Mouse (Mus musculus) gonadal fat pad, adult 2 months (tissue): ENCODE results near the gene Krt80. TPM values are rescaled to one million over a fixed set of nuclear protein-coding genes. Genes with fewer than 3 reads are reported as not detected.

Experiments used
- DNase-seq: peaks from one replicate; pipeline ENCODE4 v3.0.0-alpha.2; 2012; ENCODE audit warnings: low read depth
- polyA plus RNA-seq: library from polyadenylated mRNA; depleted of rRNA; stranded (reverse); fragments of >200 nt; gene quantifications from 2 replicates; pipeline ENCODE4 v1.2.3, GENCODE M21; 2012

The Krt80 gene
- polyA plus RNA-seq, 1 experiment: 5.1 TPM

DNA sequence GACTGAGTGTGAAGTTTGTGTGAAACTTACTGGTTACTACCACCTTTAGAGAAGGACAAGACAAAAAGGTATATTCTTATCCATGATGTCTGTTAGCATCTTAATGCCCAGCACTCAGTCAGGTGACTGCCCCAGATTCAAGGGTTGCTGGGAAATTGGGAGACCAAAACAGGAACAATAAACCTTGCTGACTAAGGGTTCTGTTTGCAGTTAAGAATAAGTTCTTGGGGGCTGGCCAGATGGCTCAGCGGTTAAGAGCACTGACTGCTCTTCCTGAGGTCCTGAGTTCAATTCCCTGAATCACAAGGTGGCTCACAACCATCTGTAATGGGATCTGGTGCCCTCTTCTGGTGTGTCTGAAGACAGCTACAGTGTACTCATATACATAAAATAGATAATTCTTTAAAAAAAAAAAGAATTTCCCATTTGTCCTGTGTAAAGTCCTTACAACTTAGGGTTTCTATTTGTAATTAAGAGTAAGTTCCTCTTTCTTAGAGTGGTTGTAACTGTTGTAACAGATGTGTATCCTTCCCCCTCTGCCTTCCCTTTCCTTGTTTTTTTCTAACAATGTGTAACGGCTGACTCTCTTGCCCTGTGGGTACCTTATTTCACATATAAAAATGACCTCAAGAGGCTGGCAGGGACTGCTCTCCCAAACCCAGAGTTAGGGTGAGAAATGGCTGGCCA is 52.0 kb downstream of the Krt80 start:
- DNase-seq: no peak

- DNase-seq: no peak
Measured at GRCm38 (mm10) chr15:101316913-101317813, 52.8 kb downstream of the Krt80 start.

DNA sequence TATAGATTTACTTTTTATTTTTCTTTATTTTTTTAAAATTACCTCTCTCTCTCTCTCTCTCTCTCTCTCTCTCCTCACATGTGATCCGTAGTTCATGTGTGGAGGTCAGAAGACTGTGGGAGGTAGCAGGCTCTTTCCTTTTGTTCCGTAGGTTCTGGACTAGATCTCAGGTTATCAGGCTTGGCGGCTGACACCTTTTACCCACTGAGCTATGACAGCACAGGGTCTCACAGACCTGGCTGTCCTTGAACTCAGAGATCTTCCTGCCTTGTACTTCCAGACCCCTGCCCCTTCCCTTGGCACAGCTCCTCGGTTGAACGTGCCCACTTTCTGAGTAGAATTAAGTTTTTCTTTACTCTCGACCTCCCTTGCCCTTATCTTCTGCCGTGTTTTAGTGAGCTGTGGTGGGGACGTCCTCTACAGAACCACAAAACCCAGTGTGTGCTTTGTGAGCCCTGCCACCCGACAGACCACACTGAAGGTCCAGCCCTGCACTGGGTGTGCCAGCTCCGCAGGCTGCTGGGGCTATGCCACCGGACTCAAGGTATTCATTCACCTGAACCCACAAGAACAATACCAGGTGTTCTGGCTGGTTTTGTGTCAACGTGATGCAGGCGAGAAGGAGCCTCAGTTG is 53.6 kb downstream of the Krt80 start:
- DNase-seq: no peak

DNA sequence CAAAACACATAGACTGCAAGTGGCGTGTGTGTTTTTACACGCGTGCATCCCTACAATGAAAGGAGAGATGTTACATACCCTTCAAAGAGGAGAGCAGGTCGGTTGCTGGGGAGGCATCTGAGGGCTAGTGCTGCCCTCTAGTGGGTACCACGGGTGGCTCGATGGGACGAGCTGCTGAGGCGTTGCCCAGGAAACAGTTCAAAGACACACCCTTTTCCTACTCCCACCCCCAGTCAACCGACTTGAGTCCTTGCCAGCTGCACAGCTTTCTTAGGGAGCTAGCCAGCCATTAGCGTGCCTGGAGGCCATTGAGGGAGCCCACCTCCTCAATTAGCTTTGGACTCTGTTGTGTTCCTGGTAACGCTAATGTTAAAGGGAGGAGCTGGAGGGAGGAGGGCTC is 54.1 kb downstream of the Krt80 start:
- no peak for DNase-seq

DNA sequence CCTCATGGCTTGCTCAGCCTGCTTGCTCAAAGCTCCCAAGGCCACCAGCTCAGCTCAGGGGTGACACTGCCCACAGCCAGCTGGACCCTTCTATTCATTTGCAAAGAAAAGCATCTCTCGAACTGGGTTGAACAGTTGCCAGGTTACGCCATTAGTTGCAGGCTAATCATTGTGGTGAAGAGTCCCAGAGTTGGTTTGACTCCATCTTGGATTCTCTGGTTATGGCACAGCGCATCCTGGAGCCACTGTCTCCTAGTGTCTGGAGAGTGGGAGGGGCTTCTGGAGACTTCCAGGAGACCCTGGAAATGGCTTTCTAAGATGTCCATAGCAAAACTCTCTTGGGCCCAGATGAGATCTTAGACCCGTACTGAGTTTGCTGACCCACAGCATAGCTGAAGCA is 54.6 kb downstream of the Krt80 start:
- DNase-seq: no peak

GRCm38 (mm10) chr15:101312006-101312405 is 58.0 kb downstream of the Krt80 start:
- no peak for DNase-seq

GRCm38 (mm10) chr15:101311087-101311770 is 58.7 kb downstream of the Krt80 start:
- DNase-seq: no peak

- DNase-seq: no peak
Measured at GRCm38 (mm10) chr15:101309493-101309892, 60.5 kb downstream of the Krt80 start.

GRCm38 (mm10) chr15:101308440-101309348 is 61.3 kb downstream of the Krt80 start:
- DNase-seq: no peak

GRCm38 (mm10) chr15:101306459-101306858 is 63.5 kb downstream of the Krt80 start:
- DNase-seq: no peak

DNA sequence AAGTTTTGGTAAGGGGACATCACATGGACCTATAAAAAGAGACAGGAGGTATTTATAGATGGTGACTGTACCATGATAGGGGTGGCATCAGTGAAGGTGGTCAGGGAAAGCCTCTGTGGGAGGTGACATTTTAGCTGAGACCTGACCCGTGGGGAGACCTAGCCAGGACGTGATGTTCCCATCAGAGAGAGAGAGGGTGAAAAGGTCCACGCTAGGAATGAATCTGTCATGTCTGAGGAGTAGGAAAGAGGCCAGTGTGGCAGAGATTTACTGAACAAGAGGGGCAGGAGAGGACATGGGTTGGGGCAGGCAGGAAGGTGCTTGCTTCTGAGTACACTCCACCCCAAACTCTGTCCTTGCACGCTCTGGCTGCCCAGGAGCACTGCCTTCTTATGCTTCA is 66.1 kb downstream of the Krt80 start:
- DNase-seq: no peak

DNA sequence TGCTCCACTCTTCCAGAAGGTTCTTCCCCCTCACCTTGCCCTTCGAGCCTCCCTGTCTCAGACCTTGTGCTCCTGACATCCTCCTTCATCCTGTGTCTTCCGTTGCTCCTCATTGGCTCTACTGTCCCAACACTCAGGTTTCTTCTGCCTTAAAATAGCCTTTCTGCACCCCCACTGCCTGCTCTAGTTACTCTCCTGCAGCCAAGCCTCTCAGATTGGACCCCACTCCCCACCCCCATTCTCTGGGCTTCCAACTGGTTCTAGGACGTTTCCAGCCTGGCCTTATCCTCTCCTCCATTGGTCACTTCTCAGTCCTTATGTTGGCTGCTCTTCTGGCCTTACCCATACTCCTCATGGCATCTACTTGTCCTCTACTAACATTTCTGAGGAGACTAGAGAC is 67.8 kb downstream of the Krt80 start:
- no peak for DNase-seq

- no peak for DNase-seq
Measured at GRCm38 (mm10) chr15:101300128-101300527, 69.8 kb downstream of the Krt80 start.

- no peak for DNase-seq
Measured at GRCm38 (mm10) chr15:101299480-101299960, 70.4 kb downstream of the Krt80 start.

- DNase-seq: no peak
Measured at GRCm38 (mm10) chr15:101298550-101298949, 71.4 kb downstream of the Krt80 start.

- no peak for DNase-seq
Measured at GRCm38 (mm10) chr15:101297988-101298387, 72.0 kb downstream of the Krt80 start.
